Mouse (Mus musculus) kidney, postnatal 4 days (tissue): Measurements from ENCODE around the gene Slc9a3r1.

Experiments used
- DNase-seq, 2 experiments: peaks; one replicate each; pipeline ENCODE4 v3.0.0; 2021; ENCODE audit warnings: mixed read lengths in 2 of 2

Gene Slc9a3r1

GRCm38 (mm10) chr11:115227640-115228039, 64.5 kb downstream of the Slc9a3r1 start:
- no peak for DNase-seq

GRCm38 (mm10) chr11:115228430-115228829, 65.3 kb downstream of the Slc9a3r1 start:
- DNase-seq, result no peak

GRCm38 (mm10) chr11:115229021-115229930, 66.1 kb downstream of the Slc9a3r1 start:
- DNase-seq, result no peak
